ENCODE assay signal across 8 mouse cellular contexts in the genomic region with DNA sequence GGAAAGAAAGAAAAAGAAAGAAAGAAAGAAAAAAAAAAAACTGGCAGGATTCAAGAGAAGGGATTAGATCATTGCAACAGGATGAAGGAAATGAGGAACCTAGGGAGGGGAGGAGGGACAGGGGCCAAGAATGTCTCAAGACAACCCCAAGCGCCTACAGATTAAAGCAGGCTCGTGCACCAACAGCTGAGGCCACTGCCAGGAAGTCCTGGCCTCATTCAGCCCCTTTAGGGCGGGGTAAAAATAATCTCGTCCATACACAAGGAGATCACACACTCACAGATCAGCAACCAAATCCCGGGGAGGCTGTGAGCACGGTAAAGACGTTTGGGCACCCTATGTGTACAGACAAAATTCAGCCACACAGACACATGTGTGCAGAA.
A peak's percentile ranks its signal among the peaks of the same experiment; 100 is the strongest.
DNase-seq lines count a peak whose midpoint lies in the region; ATAC-seq and TF ChIP-seq lines count a peak whose summit lies in the region.

No protein-coding gene starts in this region.

- H3K4me3 ChIP-seq in forebrain, postnatal 0 days (ENCODE audit: low read depth, low read length): no peak overlapping the region
- peak overlapping the region; percentile 1; the same call in 1 of the 2 replicates for H3K4me3 ChIP-seq in lung, embryonic 14.5 days (ENCODE audit: low read depth, low read length)

- H3K4me2 ChIP-seq in forebrain, postnatal 0 days (ENCODE audit: low read depth): peak overlapping the region; percentile 34
- peak overlapping the region; percentile 56 for H3K4me2 ChIP-seq in lung, embryonic 14.5 days

- H3K9ac ChIP-seq in forebrain, postnatal 0 days: peak overlapping the region; percentile 46
- peak overlapping the region; percentile 44 for H3K9ac ChIP-seq in lung, embryonic 14.5 days

- peak overlapping the region; percentile 95 for H3K27ac ChIP-seq in forebrain, postnatal 0 days (ENCODE audit: low read depth, low read length)
- H3K27ac ChIP-seq in lung, embryonic 14.5 days (ENCODE audit: low read depth): peak overlapping the region; percentile 97

- no peaks in the 10 kb centered on the region for H3K36me3 ChIP-seq in forebrain, postnatal 0 days (ENCODE audit: insufficient read depth)
- H3K36me3 ChIP-seq in lung, embryonic 14.5 days (ENCODE audit: insufficient read depth): no peaks in the 10 kb centered on the region

- H3K27me3 ChIP-seq in forebrain, postnatal 0 days (ENCODE audit: insufficient read depth, low read length): no peaks in the 10 kb centered on the region
- H3K27me3 ChIP-seq in lung, embryonic 14.5 days (ENCODE audit: insufficient read depth, low read length): no peaks in the 10 kb centered on the region

- 1% methylated on average over 7 of the region's 7 CpGs for WGBS in forebrain, postnatal 0 days
- 1% methylated on average over 7 of the region's 7 CpGs for WGBS in lung, embryonic 14.5 days

- ATAC-seq in forebrain, postnatal 0 days: peak; percentile 26
- peak; percentile 75 for ATAC-seq in lung, embryonic 14.5 days (ENCODE audit: insufficient read depth)

- peak; percentile 76 for DNase-seq in layer of hippocampus, adult 9-11 months
- DNase-seq in layer of hippocampus, adult 18-20 months (ENCODE audit: low spot score in 2 of 2): no peak
- peak; percentile 94 for DNase-seq in adipocyte (ENCODE audit: low spot score)
- no peak for DNase-seq in forebrain, postnatal 0 days
- DNase-seq in induced T-regulatory cell, adult 2 months (ENCODE audit: low read depth): peak; percentile 81
- DNase-seq in lung, embryonic 14.5 days: peak; percentile 91
- peak; percentile 63 for DNase-seq in ovary, postnatal 14 days (ENCODE audit: low spot score)
- DNase-seq in right cerebral cortex, postnatal 14 days: no peak

- no peak for TF ChIP-seq CTCF in forebrain, postnatal 0 days (IDR thresholded peaks at IDR 0.05; ENCODE audit: low read depth)
- TF ChIP-seq CTCF in lung, embryonic 14.5 days (IDR thresholded peaks at IDR 0.05; ENCODE audit: low read depth): no peak

- H3K4me1 ChIP-seq in forebrain, postnatal 0 days (ENCODE audit: insufficient read depth): peaks cover 58% of the 10 kb centered on the region
- peaks cover 52% of the 10 kb centered on the region for H3K4me1 ChIP-seq in lung, embryonic 14.5 days (ENCODE audit: insufficient read depth)

- no peaks in the 10 kb centered on the region for H3K9me3 ChIP-seq in forebrain, postnatal 0 days (ENCODE audit: low read length)
- no peaks in the 10 kb centered on the region for H3K9me3 ChIP-seq in lung, embryonic 14.5 days (ENCODE audit: low read depth, low read length)

Comparison
In these comparisons a context has a peak if more than half of its experiments do, and no peak if none do; other contexts are left out.
1. DNase-seq: peak in layer of hippocampus, adult 9-11 months (single experiment), adipocyte (single experiment), induced T-regulatory cell, adult 2 months (single experiment), lung, embryonic 14.5 days (single experiment) and ovary, postnatal 14 days (single experiment); none in layer of hippocampus, adult 18-20 months (0 of 2), forebrain, postnatal 0 days (single experiment) and right cerebral cortex, postnatal 14 days (single experiment).